Mouse (Mus musculus) lung, postnatal 14 days (tissue): ENCODE measurements at regions not wholly inside any gene's neighbourhood (a gene's known extent, or its start where the extent isn't known, plus 50 kb on each side); places are given as distances from the start of the nearest gene placed in this dataset.

ENCODE experiments used
- DNase-seq: peaks from one replicate; pipeline ENCODE4 v3.0.0; 2021

DNA sequence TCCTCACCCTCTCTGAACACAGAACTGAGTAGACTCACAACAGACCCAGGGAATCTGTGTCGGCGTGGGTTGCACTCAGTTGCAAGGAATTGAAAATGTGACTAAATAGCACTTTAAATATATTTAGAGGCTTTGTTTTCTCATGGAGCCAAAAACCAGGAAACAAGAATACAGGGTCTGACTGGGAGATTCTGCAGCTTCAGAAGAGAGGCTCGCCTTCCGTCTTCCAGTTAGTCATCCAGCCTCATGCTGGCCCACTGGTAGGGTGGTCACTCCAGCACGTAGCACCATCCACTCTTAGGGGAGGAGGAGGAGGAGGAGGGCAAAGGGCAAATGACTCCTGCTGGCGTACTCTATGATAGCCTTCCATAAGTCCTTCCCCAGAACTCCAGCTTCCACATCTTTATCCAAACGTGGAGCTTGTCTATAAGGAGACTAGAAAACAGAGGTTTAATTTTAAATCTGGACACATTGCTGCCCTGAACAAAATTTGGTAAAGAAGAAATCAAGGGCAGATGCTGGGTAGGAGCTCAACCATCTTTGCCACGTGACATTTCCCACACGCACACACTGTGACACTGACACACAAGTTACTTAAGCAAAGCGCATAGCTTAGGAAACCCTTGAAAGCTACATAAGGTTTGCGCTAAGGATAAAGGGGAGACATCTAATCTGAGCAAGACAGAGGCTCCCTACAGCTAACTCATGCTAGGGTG, 60.8 kb downstream of the Mis18a start:
- DNase-seq, result no peak

DNA sequence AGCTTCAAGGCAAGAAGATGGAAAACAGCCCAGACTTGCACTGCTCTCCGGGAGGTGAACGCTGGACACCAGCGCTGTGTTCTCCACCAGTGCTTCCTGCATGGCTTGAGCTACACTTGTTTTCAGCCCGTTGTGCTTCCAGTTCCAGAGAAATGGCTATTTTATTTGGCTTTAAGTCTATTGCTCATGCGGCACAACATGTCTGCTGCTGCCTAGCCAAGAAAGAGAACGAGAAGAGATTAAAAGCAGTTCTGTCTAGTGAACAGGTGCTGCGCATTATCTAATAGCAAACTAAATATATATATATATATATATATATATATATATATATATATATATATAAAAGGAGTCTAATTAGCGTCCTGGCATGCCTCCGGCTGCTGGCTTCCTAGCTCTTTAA, 63.1 kb downstream of the Mis18a start:
- no peak for DNase-seq

DNA sequence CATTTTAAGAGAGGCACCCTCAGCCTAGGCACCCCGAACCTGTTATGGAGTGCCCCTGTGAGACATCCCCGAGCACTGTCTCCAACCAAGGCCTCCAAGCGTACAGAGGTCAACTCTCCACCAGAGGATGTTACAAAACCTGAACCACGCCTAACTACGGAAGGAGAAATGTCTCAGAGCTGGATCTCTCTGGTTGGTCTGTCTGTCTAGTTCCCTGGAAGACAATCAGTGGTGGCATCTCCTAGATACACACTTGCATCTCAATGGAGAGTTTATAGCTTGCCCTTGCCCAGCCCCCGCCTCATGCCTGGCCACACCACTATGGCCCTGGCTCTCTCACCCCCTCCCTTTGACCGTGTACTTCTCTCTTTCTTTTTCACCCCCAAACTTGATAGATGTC, 69.2 kb downstream of the Mis18a start:
- no peak for DNase-seq

DNA sequence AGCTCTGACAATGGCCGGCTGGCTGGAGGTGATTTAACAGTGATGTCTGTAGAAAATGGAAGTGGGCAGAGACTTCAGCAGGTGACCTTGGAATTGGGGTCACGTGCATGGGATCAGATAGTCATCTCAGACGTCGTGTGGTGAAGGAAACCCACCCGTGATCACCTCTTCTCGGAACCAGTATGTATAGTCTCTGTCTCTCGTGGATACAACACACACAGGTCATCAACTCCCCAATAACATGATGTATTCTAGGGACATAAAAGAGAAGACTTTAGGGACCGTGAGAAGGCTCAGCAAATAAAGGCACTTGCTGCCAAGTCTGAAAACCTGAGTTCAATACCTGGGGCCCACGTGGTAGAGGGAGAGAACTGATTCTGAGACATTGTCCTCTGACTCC, 70.2 kb downstream of the Mis18a start:
- DNase-seq, result no peak

DNA sequence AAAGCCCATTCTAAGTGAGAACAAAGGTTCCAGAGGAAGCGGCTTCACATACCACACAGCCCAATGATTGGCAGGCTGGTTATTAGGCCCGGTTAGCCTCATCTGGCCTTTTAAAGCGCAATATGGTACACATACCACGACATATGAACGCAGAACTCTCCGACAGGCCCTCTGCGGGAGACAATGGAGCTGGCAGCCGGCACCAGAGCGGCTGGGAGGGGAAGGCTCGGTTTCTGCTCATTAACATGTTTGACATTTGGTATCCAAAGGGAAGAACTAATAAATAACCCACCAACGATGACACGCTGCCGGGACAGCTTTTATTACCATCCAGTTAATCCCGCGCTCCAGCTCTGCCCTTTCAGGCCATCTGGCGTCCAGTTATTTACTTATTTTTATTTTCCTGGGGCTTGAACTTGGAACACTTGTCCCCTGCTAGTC, 70.6 kb downstream of the Mis18a start:
- DNase-seq, result no peak

DNA sequence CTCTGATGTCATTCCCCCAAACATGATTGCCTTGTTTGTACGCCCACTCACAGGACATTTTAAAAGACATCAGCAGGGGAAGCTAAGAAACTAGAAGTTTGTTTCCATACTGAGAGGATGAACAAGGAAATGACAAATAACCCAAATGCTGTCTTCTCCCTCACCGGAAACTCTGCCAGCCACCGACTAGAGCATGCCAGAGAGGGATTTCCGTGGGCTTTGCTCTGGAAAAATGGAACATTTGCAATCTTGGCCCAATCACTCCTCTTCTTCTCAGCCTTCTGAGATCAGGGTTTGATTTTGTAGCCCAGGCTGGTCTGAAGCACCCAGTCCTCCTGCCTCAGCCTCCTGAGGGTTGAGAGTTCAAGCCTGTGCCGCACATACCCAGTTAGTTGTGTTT, 72.4 kb downstream of the Mis18a start:
- no peak for DNase-seq

DNA sequence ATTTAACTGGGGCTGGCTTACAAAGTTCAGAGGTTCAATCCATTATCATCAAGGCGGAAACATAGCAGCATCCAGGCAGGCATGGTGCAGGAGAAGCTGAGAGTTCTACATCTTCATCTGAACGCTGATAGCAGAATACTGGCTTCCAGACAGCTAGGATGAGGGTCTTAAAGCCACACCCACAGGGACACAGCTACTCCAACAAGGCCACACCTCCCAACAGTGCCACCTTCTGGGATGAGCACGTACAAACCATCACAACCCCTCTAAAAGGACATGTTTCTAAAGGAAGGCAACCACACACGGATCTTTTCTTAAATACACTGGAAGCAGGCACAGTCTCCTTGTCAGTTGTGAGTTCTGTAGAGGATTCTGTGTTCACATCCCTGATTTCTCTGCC, 74.4 kb downstream of the Mis18a start:
- no peak for DNase-seq

DNA sequence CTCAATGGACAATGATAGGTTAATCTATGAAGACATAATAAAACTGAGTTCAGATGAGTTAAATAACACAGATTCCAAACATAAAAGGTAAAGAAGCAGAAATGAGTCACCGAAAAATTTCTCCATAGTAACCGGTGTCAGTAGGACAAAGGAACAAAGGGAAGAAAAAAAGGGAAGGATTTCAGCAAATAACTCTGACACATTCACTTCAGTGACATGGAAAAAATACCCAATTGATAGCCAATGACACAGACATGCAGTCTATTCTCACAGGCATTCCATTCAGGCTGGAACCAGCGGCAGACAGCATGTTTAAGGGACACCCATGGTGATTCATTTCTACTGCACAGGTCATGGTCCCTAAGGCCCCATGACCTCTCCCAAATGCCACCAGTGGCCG, 79.0 kb downstream of the Mis18a start:
- DNase-seq, result no peak

DNA sequence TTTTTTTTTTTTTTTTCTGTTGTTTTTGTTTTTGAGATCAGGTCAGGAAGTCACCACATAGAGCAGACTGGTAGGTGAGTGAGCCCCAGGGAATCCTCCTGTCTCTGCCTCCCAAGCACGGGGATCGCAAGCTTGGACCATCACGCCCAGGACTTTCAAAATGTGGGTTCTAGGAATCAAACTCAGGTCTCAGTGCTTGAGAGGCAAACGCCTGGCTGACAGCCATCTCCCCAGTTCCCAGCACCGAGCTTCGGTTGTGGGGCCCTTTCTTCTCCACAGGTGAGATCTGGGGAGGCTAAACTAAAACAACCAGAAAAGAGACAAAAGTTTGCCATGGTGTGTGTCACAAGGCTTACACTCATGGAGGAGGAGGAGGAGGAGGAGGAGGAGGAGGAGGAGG, 84.5 kb downstream of the Mis18a start:
- DNase-seq, result no peak

DNA sequence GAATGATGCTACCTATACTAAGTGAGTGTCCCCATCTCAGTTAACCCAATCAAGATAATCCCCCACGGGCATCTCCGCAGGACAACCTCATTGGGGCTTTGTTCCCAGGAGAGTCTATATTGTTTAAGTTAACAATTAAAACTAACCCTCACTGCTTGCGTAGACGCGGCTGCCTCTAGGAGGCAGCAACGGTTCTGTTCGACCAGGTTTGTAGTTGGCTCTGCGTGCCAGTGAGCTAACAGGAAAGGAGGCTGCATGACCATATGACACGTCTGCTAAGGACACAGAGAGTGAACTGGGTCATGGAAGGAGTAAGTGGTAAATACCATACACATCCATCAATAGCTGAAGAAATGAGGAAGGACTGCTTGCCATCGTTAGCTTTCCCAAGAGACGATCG, 92.0 kb downstream of the Mis18a start:
- DNase-seq, result no peak

DNA sequence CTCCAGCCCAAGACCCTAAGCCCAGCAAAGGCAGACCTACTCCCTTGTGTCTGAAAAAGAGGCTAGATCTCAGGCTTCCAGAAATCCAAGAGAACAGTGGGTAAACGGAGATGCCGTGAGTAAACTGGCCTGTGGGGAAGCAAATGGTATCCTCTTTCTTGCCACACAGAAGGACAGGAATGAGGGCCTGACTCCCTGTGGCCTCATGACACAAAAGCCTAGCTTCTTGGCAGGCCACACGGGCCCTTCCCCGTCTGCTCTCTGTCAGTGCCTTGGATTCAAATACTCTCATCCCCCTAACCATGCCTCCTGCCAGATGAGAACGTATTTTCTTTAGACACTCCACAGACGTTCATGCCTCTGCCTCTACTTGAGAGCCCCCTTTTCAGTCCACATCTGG, 97.2 kb downstream of the Mis18a start:
- no peak for DNase-seq

DNA sequence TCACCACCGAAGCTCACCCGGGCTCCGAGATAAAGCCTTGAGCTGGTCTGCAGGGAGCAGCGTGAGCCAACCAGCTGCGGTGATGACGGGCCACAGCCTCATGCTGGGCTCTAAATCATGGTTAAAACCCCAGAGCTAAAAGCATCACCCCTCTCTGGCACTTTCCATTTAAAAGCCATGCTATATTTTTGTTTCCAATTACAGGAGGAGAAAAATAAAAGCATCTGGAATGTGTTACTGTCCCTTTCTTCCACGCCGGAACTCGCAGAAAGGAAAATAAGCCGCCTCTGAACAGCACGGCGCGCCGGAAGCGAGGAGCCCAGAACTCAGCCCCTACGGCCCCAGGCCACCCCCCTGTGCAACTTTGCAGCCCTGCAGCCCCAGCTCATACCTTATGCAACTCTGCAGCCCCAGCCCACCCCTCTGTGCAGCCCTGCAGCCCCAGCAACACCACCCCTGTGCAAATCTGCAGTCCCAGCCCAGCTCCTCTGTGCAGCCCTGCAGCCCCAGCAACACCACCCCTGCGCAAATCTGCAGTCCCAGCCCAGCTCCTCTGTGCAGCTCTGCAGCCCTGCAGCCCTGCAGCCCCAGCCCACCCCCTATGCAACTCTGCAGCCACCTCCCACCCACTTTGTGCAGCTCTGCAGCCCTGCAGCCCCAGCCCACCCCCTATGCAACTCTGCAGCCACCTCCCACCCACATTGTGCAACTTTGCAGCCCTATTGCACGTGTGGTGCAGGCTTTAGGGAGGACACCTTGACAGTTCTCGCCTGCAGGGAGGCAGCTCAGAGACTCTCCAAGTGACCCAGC, 97.9 kb downstream of the Mis18a start:
- no peak for DNase-seq

DNA sequence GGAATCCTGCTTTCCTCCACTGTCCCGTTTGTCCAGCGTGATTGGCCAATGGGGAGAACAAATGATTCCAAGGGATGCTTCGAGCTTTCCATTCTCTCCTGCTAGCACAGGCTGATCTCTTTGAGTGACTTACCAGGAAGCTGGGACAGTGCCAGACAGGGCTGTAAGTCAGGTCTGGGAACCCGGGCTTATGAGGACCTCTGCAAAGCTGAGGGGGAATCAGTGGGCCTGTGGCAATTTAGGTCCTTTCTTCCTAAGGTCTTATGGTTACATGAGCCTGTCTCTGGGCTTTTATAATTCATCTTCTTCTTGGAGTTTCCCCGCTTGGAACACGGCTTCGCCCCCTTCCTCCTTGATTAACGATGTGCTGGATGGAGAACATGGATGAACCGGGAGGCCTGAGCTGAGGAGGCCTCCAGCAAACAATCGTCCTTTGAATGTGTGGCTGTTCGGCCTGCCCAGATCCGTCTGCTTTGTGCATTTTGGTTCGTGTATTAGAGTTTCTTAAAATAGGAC, 98.5 kb downstream of the Mis18a start:
- DNase-seq, result no peak

DNA sequence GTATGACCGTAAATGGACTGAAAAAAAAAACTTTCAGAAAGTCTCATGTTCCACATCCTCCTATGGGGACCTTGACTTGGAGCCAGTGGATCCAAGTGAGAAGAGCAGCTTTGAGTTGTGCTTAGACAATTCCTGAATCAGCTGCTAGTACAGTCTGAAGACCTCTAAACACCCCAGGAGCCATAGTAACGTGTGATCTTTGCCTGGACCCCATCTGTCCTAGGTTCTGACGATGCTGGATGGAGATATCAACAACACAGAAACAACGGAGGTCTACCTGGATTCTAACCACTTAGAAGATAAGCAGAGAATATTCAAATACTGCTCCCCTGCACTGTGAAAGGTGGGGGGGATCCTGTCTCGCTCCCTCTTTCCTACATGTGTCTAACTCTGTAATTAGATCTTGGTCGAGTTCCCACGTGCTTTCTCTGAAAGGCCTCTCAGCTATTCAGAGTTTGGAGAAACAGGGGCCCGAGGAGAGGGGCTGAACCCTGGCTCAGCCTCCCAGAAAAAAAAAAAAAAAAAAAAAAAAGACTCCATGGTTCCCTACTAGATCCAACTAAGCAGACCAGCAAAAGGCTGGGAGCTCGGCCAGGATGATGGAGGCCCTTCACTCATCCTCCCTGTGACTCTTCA, 101.1 kb downstream of the Mis18a start:
- no peak for DNase-seq

DNA sequence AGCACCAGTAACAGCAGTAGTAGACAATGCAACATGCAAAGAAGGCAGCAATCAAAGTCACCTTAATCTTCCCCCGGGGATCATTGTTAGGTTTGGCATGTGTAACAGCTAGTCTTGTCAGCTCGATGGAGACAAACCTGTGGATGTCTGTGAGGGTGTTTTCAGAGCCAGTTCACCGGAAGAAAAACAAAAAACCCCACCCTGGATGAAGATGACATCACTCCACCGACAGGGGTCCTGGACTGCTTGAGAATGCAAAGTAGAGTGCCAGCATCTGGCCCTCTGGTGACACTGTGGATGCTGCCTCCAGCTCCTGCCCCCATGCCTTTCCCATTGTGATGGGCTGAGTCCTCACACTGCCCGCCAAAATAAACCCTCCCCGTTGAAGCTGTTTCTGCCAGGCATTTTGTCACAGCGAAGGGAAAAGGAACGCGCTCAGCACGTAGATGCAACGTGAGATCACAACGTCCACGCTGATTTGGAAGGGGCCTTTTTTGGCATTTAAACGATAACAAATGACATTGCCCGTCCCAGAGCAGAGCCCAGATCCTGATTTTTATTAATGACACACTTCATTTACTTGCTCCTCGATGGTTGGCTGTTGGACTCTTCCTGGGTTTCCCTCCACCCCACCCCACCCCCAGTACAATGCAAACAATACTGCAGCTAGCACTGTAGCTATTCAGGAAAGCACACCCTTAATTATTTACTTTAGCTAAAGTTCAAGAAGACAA, 101.7 kb downstream of the Mis18a start:
- DNase-seq, result peak; percentile 27

DNA sequence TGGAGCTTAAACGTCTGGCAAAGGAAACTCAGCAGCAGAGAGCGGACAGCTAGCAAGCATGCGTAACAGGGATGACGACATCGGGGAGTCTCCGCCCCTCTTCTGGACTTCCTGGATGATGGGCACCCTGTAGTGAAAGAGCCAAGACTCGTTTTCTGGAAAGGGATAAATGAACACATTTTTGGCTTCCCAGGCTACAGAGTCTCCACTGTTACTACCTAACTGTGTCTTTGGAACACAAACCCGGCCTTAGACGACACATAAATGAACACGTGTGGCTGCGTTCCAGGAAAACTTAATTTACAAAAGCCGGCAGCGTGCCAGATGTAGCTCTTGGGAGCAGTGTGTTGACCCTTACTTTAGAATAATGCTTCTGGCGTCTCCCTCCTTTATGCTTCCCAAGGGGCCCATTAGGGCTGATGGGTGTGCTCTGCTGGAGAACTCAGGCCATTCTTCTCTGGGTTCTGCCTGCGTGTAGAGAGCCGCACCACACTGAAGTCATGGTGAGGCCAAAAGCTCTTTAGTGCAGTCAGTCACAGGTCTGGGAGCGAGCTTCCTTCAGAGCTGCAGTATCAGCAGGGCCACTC, 103.1 kb downstream of the Mis18a start:
- peak; percentile 85 for DNase-seq

DNA sequence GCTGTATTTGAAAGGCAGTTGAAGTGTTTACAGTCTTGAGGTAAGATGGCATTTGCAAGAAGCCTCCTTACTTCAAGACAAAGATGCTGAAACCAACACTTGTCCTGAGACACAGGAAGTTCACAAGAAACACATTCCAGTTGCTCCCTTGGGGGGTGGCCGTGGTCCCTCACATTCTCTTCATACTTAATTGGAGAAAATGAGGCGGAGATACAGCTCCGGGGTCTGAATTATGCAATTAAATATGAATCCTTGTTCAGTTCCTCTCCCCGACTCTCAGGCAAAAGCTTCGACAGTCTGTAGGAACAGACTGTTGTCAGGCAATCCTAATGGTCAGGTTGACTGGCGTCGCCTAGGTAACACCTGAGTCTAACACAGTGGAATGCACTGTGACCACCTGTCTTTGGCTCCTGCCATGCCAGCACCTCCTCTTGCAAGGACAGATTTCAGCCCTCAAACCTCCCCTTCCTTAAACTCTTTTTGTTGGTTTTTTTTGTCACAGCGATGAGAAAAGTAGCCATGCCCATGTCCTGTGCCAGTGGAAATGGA, 104.5 kb downstream of the Mis18a start:
- DNase-seq, result no peak

DNA sequence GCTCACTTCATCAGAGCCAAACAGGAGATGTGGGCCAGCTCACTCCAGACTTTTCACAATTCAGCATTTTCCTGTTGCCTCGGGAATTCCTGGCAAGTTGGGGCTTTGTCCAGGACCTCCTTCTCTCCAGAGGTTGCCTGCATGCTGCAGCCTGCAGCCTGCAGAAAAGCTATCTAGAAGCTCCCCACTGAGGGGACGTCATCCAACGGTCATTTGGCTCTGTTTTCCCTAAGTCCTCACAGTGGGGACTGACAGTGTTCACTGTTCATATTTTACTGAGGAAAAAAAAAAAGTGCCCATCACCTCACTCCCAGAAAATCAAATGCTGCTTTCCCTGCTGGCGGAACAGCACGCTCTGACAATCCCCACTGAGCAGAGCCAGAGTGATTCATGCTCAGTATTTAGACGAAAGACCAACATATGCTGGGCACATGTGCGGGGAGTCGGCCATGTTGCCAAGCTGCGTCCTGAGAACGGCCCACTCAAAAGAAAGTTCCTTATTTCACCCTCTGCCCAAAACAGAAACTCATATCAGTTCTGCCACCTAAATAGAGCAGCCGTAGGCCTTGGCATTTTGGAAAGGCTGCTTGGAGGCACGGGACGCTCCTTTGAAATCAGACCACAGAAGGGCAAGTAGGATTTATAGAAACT, 105.3 kb downstream of the Mis18a start:
- no peak for DNase-seq

DNA sequence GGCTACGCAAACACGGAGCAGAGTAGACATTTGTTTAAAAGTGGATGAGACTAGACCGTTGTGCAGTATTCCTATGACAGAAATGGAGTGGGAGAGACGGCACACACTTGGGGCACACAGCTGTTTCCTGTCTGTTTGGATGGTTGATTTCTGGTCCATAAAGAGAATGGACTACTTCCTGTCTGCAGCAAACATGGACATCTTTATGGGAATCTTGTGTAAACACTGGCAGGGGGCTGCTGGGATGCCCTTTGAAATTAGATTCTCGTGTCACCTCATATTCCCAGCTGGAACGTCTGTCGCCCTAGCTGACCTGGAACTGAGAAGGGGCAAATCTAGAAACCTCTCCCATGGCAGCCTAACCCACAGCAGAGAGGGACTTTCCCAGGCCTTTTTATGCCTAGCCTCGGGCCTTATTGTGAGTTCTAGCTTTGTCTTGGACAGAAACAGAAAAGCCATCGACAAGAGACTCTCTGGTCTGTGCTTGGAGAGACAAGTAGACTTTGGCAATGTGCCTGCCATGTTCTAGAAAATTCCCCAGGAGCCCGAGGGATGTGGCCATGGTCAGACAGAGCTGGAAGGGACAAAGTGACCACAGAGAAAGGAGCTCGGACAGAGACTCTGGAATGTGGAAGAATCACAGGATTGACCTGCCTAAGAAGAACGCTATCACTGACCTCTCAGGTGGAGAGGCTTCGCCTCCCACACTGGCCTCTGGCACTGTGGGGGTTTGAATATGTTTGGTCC, 107.5 kb downstream of the Mis18a start:
- peak; percentile 49 for DNase-seq

DNA sequence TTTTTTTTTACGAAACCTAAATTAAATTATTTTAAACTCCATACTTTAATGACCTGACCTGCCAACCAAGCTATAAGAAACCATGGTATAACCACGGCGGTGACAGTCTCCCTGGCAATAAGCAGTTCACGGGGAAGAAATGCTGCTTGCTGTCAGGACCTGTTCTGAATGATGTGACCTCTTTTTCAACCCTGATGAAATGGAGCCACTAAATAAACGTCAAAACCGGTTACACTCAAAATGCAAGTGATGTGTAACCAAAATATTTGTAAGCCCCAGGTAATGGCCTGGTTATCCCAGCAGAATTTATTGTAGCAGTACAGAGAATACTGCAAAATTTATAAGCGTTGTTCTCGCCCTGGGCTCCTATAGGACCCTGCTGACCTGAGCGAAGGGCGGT, 111.4 kb downstream of the Mis18a start:
- DNase-seq, result no peak

DNA sequence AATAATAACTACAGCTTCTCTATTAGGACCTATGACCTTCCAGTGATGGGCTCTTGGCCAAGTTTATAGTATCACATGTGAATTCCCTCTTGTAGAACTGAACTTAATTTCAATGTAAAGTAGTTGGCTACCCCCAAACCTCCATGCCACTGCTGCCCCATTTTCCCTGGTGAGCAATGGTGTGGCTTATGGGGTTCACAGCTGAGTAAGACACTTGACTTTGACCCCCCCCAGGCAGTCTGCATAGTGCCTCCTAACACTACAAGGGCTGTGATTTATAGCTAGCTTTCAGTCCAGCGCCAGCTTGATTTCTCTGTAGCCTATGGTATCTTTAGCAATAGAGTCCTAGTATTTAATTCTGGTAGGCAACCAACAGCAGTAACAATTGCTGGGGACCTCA, 113.1 kb downstream of the Mis18a start:
- no peak for DNase-seq
